Mouse (Mus musculus) T-helper 17 cell (primary cell): Measurements from ENCODE around the gene Oas1a.
"Not testable (repeated sequence)": the region's sequence is repeated elsewhere in the genome, so short reads cannot be mapped to it uniquely, and the experiment has no call there.

Experiments used
- in situ Hi-C, 2 experiments: fragments of 300-600 bp; cut with MboI, MseI; formaldehyde crosslinking; loops; 1 replicate in 1 of 2; 2 replicates in 1 of 2; pipeline ENCODE4 v1.15.1; 2025; ENCODE audit warnings: high pct_unique_total_duplicates in 2 of 2

The Oas1a gene

GRCm38 (mm10) chr5:120906791-120907733, at the start of gene Oas1a:
Oas1a (minus strand) TSS chr5:120907521.
- in situ Hi-C loops = not testable (repeated sequence)

DNA sequence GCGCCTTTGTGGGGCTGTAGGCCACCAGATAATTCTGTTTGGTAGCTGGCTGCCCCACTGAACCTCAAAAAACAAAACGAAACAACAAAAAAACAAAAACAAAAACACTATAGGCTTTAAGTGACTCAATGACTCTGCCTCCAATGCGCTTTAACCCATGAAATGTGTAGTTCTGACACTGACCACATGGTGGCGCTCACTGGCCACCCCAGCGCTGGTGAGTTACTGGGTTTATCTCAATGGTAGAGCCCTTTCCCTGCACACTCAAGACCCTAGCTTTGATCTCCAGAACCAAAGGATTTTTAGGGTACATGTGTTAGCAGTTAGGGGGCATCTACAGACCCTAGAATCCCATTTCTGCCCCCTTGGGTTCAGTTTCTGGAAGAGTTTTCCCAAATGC, 46.7 kb upstream of the Oas1a start:
- in situ Hi-C loops = no loop called here

- in situ Hi-C loops = no loop called here
These were observed 45.0 kb upstream of the Oas1a start for GRCm38 (mm10) chr5:120952242-120952770.

- in situ Hi-C loops = no loop called here
These were observed 34.8 kb upstream of the Oas1a start for GRCm38 (mm10) chr5:120942076-120942475.

DNA sequence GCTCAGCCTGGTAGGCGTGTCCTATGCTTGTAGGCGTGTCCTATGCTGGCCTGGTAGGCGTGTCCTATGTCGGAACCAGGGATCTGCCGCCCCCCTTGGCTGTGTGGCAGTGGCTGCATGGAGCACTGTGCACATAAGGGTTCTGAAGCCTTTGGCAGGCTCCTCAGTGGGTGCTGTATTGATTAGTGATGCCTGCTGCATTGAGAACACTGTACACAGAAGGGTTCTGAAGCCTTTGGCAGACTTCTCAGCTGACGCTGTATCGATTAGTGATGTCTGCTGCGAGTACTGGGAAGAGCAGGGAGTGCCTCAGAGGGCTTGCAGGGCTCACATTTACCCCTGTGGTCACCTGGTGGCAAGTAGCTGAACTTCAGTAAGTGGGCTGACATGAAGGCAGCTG, 31.3 kb upstream of the Oas1a start:
- in situ Hi-C loops = no loop called here

DNA sequence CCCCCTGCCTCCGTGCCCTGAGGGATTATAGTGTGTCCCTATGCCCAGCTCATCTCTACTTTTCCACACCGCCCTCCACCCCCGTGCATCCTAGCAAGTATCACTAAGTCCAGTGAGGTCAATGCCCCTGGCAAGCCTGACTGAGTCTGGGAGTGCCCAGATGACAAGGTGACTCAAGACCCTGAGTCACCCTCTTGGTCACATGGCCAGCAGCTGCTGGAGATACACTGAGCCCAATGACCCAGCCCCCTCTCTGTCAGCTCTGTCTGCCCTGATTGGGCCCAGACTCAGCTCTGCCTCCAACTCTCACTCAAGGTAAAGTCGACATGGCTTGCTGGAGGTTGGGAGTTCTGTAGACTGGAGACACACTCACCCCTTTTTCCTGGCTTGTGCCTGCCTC, 30.5 kb upstream of the Oas1a start:
- in situ Hi-C loops = no loop called here

- in situ Hi-C loops = no loop called here
These were observed 26.6 kb upstream of the Oas1a start for GRCm38 (mm10) chr5:120933966-120934365.

GRCm38 (mm10) chr5:120927036-120927435, 19.7 kb upstream of the Oas1a start:
- in situ Hi-C loops = no loop called here

- in situ Hi-C loops = not testable (repeated sequence)
These were observed 19.0 kb upstream of the Oas1a start for GRCm38 (mm10) chr5:120926311-120926710.

GRCm38 (mm10) chr5:120924520-120924919, 17.2 kb upstream of the Oas1a start:
- in situ Hi-C loops = not testable (repeated sequence)

DNA sequence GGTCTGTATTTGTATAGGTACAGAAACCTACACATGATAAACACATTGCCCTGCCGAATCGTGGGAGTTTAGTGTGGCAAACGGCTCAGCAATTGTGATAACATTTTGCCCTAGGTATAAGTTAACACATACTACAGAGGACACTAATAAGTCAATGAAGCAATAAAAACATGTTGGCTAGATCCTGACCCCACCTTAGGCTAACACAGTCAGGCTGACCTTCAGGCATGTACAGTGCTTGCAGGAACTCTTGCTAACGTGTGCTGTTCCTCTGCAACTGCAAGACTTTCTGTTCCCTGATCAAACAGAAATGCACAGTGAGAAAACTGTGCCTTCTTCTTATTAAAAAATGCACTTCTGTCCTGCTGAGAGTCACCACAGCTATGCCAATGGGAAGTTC, 16.6 kb upstream of the Oas1a start:
- in situ Hi-C loops = no loop called here

DNA sequence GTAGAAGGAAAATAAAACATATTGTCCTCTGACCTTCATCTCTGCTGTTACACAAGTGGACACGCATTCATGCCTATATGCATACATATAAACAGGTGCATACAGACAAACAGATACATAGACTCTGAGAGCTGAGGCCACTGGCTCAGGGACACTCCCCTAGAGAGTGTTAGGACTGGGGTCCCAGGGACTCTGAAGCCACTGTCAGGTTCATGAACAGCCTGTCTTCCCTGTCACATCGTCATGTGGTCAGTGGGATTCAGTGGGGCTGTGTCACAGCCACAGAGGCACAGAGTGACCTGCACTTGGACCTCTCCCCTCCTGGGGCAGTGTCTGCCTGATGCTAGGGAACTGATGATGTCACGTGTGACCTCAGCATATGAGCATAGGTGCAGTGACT, 13.0 kb upstream of the Oas1a start:
- in situ Hi-C loops = no loop called here

GRCm38 (mm10) chr5:120919156-120919935, 12.0 kb upstream of the Oas1a start:
- in situ Hi-C loops = not testable (repeated sequence)

GRCm38 (mm10) chr5:120914204-120914603, 6.9 kb upstream of the Oas1a start, which contains the start of gene Oas1d:
Oas1d (plus strand) TSS chr5:120914536.
- in situ Hi-C loops = not testable (repeated sequence)

- in situ Hi-C loops = no loop called here
These were observed 1.0 kb upstream of the Oas1a start for GRCm38 (mm10) chr5:120908196-120908920.

- in situ Hi-C loops = no loop called here
These were observed 5.3 kb downstream of the Oas1a start for GRCm38 (mm10) chr5:120902056-120902455.

DNA sequence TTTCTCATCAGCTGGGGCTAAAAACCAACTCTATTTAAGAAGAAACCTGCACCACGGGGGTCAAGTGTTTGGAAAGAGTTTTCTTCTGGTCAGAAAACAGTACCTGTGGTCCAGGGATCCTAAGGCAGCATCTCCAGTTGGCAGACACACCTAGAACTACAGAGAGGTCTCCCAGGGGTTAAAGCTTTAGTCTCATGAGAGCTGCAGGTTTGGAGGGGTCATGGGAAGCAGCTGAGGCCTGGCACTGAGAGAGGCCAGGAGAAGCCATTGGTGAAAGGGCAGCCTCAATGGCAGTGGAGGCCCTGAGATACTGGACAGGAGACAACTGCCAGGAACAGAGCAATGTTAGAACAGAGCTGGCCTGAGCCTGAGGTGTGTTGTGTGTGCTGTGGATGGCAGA, 6.7 kb downstream of the Oas1a start:
- in situ Hi-C loops = no loop called here

- in situ Hi-C loops = no loop called here
These were observed 8.6 kb downstream of the Oas1a start for GRCm38 (mm10) chr5:120898726-120899125.

- in situ Hi-C loops = no loop called here
These were observed 9.0 kb downstream of the Oas1a start for GRCm38 (mm10) chr5:120898307-120898706.

DNA sequence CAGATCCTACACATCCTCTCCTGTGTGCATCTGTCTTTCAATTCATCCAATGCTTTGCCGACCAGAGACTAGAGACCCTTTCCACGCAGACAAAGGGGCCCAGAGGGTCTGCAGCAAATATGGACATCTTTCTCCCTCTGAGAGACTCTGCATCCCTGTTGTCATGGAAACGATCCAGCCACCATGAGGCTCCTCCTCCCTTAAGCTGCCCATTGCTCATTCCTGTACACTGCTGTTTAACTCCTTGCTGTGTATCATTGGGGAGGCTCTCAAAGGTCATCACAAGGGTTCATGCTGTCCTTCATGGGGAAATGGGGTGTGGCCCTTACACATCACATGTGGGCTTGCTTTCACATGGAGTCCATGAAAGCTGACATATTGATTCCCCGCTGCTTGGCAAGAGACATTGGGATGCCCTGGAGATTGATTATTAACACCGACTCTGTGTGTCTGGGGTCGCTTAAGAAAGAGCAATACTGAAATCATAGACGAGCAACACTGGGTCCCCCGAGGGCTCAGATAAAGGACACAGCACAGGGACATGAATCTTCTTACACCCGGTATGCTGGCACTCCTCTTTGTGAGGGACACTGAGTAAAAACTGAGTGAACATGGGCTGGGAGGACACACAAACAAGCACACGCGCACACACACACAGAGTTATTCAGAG, 12.0 kb downstream of the Oas1a start:
- in situ Hi-C loops = no loop called here

DNA sequence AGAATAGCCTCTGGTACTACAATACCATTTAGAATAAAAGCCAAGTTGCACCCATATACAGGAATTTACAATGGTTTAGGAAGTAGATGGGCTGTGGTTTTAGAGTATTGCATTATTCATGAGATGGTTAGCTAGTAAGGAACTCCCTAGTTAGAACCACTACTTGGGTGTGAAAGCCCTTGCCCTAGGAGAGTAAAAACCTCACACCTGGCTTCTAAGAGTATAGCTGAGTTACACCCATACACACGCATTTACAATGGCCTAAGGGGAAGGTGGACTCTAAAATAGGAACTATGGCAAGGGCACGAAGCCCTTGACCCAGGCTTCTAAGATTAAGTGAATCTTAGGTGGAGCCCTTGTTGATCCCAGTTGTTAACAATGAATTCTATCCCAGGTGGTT, 12.6 kb downstream of the Oas1a start:
- in situ Hi-C loops = not testable (repeated sequence)
